Mouse (Mus musculus): Measurements from ENCODE around the gene Kptn. TPM values are rescaled to one million over a fixed set of nuclear protein-coding genes. Genes with fewer than 3 reads are reported as not detected.
A peak's percentile ranks its signal among the peaks of the same experiment; 100 is the strongest.

Gene Kptn
- polyA plus RNA-seq, 1 experiment = 13.2 TPM

GRCm38 (mm10) chr7:16172141-16172581 is 52.5 kb downstream of the Kptn start:
- no peak overlapping the region for H3K4me3 ChIP-seq (ENCODE audit: insufficient read depth, low read depth, low read length)
- no peaks in the 10 kb centered on the region for H3K4me1 ChIP-seq (ENCODE audit: control insufficient read depth, insufficient read depth, insufficient read length, low read length)

GRCm38 (mm10) chr7:16172586-16173140 is 53.0 kb downstream of the Kptn start:
- Histone ChIP-seq H3K4me3 (ENCODE audit: insufficient read depth, low read depth, low read length) (no peak overlapping the region), H3K27ac (replicated peaks; ENCODE audit: low read depth, low read length) (no peak overlapping the region), H3K4me1 (ENCODE audit: control insufficient read depth, insufficient read depth, insufficient read length, low read length) (no peaks in the 10 kb centered on the region)

More at GRCm38 (mm10) chr7:16172141-16172581, 52.5 kb downstream of the Kptn start:
- H3K27ac ChIP-seq (replicated peaks; ENCODE audit: low read depth, low read length) = no peak overlapping the region

DNA sequence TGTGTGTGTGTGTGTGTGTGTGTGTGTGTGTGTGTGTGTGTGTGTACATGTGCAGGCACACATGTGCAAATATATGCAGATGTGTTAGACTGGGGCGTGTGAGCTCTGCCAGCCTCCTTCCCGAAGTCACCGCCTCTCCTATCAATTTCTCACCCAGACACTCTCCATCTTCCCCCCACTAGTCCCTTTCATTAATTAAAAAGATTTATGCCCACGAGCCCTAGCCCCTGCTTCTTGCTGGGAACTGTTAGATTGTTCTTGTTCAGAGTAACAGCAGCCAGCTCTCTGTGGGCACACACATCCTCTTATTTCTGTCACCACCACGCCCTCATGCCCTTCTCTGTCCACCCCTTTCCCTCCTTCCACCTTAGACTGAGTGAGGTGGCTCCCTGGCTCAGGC is 53.5 kb downstream of the Kptn start:
- no peak overlapping the region for H3K4me3 ChIP-seq (ENCODE audit: insufficient read depth, low read depth, low read length)
- no peak overlapping the region for H3K27ac ChIP-seq (replicated peaks; ENCODE audit: low read depth, low read length)
- H3K4me1 ChIP-seq (ENCODE audit: control insufficient read depth, insufficient read depth, insufficient read length, low read length) = no peaks in the 10 kb centered on the region

- Histone ChIP-seq H3K4me1 (ENCODE audit: control insufficient read depth, insufficient read depth, insufficient read length, low read length) (no peaks in the 10 kb centered on the region), H3K27ac (replicated peaks; ENCODE audit: low read depth, low read length) (no peak within 1 kb of the TSS), H3K4me3 (ENCODE audit: insufficient read depth, low read depth, low read length) (peak within 1 kb of the TSS; percentile 71)
Observed at GRCm38 (mm10) chr7:16174597-16175541, 55.2 kb downstream of the Kptn start, which contains the start of gene Meis3. TSS of gene Meis3 (plus strand) at chr7:16175090.

- no peak overlapping the region for H3K27ac ChIP-seq (replicated peaks; ENCODE audit: low read depth, low read length)
- H3K4me3 ChIP-seq (ENCODE audit: insufficient read depth, low read depth, low read length) = peak overlapping the region; percentile 71
- no peaks in the 10 kb centered on the region for H3K4me1 ChIP-seq (ENCODE audit: control insufficient read depth, insufficient read depth, insufficient read length, low read length)
Observed at GRCm38 (mm10) chr7:16175542-16175931, 55.8 kb downstream of the Kptn start.

Other genes with a start within 250 kb of the Kptn start
- gene Crx, start 239.9 kb upstream of the Kptn start, polyA plus RNA-seq (2012; ENCODE audit: insufficient read depth, insufficient read length, missing spikeins) = not detected in 2 replicates
- gene Crxos, start 237.3 kb upstream of the Kptn start, polyA plus RNA-seq (2012; ENCODE audit: insufficient read depth, insufficient read length, missing spikeins) = not detected in 2 replicates
- 320 and 478 TPM in 2 replicates for gene Selenow, start 197.5 kb upstream of the Kptn start, polyA plus RNA-seq (2012; ENCODE audit: insufficient read depth, insufficient read length, missing spikeins)
- gene Nop53, start 173.8 kb upstream of the Kptn start, polyA plus RNA-seq (2012; ENCODE audit: insufficient read depth, insufficient read length, missing spikeins) = 86.7 and 98.8 TPM in 2 replicates
- 141 and 148 TPM in 2 replicates for gene Ehd2, start 152.3 kb upstream of the Kptn start, polyA plus RNA-seq (2012; ENCODE audit: insufficient read depth, insufficient read length, missing spikeins)
- gene Bicra, start 72.0 kb upstream of the Kptn start, polyA plus RNA-seq (2012; ENCODE audit: insufficient read depth, insufficient read length, missing spikeins) = 6.1 and 7.4 TPM in 2 replicates
- gene Zfp541, start 58.1 kb upstream of the Kptn start, polyA plus RNA-seq (2012; ENCODE audit: insufficient read depth, insufficient read length, missing spikeins) = not detected in 2 replicates
- gene Napa, start 21.4 kb upstream of the Kptn start, polyA plus RNA-seq (2012; ENCODE audit: insufficient read depth, insufficient read length, missing spikeins) = 132 and 141 TPM in 2 replicates
- not detected in 2 replicates for gene Slc8a2, start 9.9 kb downstream of the Kptn start, polyA plus RNA-seq (2012; ENCODE audit: insufficient read depth, insufficient read length, missing spikeins)
- 1.6 and 3.1 TPM in 2 replicates for gene Meis3, start 55.2 kb downstream of the Kptn start, polyA plus RNA-seq (2012; ENCODE audit: insufficient read depth, insufficient read length, missing spikeins)
- 7.3 and 8.3 TPM in 2 replicates for gene Dhx34, start 102.1 kb downstream of the Kptn start, polyA plus RNA-seq (2012; ENCODE audit: insufficient read depth, insufficient read length, missing spikeins)
- 0.40 and 0.46 TPM in 2 replicates for gene C5ar2, start 124.3 kb downstream of the Kptn start, polyA plus RNA-seq (2012; ENCODE audit: insufficient read depth, insufficient read length, missing spikeins)
- 3.6 and 5.2 TPM in 2 replicates for gene C5ar1, start 139.6 kb downstream of the Kptn start, polyA plus RNA-seq (2012; ENCODE audit: insufficient read depth, insufficient read length, missing spikeins)
- gene Inafm1, start 153.7 kb downstream of the Kptn start, polyA plus RNA-seq (2012; ENCODE audit: insufficient read depth, insufficient read length, missing spikeins) = 16.0 and 17.2 TPM in 2 replicates
- 26.4 and 28.6 TPM in 2 replicates for gene Ccdc9, start 166.9 kb downstream of the Kptn start, polyA plus RNA-seq (2012; ENCODE audit: insufficient read depth, insufficient read length, missing spikeins)
- 5.0 and 10.8 TPM in 2 replicates for gene Bbc3, start 188.5 kb downstream of the Kptn start, polyA plus RNA-seq (2012; ENCODE audit: insufficient read depth, insufficient read length, missing spikeins)